Comparison of ENCODE assay signal across 8 mouse cellular contexts in genomic region chr5:137776408-137776918, GRCm38 (mm10). TPM values are rescaled to one million over a fixed set of nuclear protein-coding genes. Genes with fewer than 3 reads are reported as not detected.
DNase-seq lines count a peak whose midpoint lies in the region; ATAC-seq and TF ChIP-seq lines count a peak whose summit lies in the region.

No protein-coding gene starts in this region.

- no peak for DNase-seq in heart, postnatal 4 days
- DNase-seq in R1 (ENCODE audit: low read depth, low spot score), result peak; percentile 90
- DNase-seq in kidney, adult 2 months, result peak; percentile 76
- no peak for DNase-seq in hindbrain, embryonic 11.5 days (ENCODE audit: low spot score)
- DNase-seq in frontal cortex, postnatal 14 days (ENCODE audit: low spot score in 2 of 2), result no peak
- no peak for DNase-seq in hindbrain, embryonic 14.5 days (ENCODE audit: low spot score)

- no peak for ATAC-seq in heart, embryonic 14.5 days (ENCODE audit: insufficient number of reproducible peaks, insufficient read depth, low FRiP score, low read depth)
- peak; percentile 46 for ATAC-seq in megakaryocyte progenitor cell, adult 5-6 weeks (replicated peaks; ENCODE audit: poor library complexity)
- ATAC-seq in hindbrain, embryonic 11.5 days (ENCODE audit: low FRiP score), result no peak
- ATAC-seq in hindbrain, embryonic 14.5 days (ENCODE audit: low FRiP score), result no peak

- H3K4me1 ChIP-seq in heart, embryonic 14.5 days (ENCODE audit: control insufficient read depth in 2 of 2, insufficient read depth in 2 of 2, low read length in 2 of 2), result peaks cover 4 to 25% of the 10 kb centered on the region in 2 experiments; a peak in 3 of 4 replicates
- peaks cover 7% of the 10 kb centered on the region; the same call in 1 of the 2 replicates for H3K4me1 ChIP-seq in kidney, adult 2 months (ENCODE audit: control insufficient read depth, insufficient read depth, low read length)
- peaks cover 2% of the 10 kb centered on the region; the same call in 1 of the 2 replicates for H3K4me1 ChIP-seq in hindbrain, embryonic 11.5 days (replicated peaks; ENCODE audit: control insufficient read depth, insufficient read depth, low read length)
- peaks cover 17% of the 10 kb centered on the region for H3K4me1 ChIP-seq in hindbrain, embryonic 14.5 days (replicated peaks; ENCODE audit: control insufficient read depth, insufficient read depth, low read length)

- 31% methylated on average over 5 of the region's 5 CpGs for WGBS in heart, embryonic 14.5 days
- 15% methylated on average over 5 of the region's 5 CpGs for WGBS in kidney, adult 2 months
- WGBS in hindbrain, embryonic 11.5 days, result 58% methylated on average over 5 of the region's 5 CpGs
- WGBS in hindbrain, embryonic 14.5 days, result 55% methylated on average over 5 of the region's 5 CpGs

- H3K4me2 ChIP-seq in heart, embryonic 14.5 days (ENCODE audit: low read length), result peak overlapping the region; percentile 35
- no peak overlapping the region for H3K4me2 ChIP-seq in hindbrain, embryonic 11.5 days (replicated peaks; ENCODE audit: low read depth, low read length)
- no peak overlapping the region for H3K4me2 ChIP-seq in hindbrain, embryonic 14.5 days (replicated peaks)

- no peaks in the 10 kb centered on the region for H3K9me3 ChIP-seq in heart, embryonic 14.5 days (ENCODE audit: control insufficient read depth, low read length)
- H3K9me3 ChIP-seq in hindbrain, embryonic 11.5 days (ENCODE audit: control insufficient read depth, low read length), result no peaks in the 10 kb centered on the region
- no peaks in the 10 kb centered on the region for H3K9me3 ChIP-seq in hindbrain, embryonic 14.5 days (ENCODE audit: control insufficient read depth, low read length)

- no peak overlapping the region for H3K4me3 ChIP-seq in heart, embryonic 14.5 days (ENCODE audit: control insufficient read depth in 1 of 2, insufficient read depth in 1 of 2, low read depth in 1 of 2, low read length in 2 of 2)
- no peak overlapping the region for H3K4me3 ChIP-seq in kidney, adult 2 months (ENCODE audit: insufficient read depth, low read depth, low read length)
- no peak overlapping the region for H3K4me3 ChIP-seq in hindbrain, embryonic 11.5 days (ENCODE audit: low read depth, low read length)
- H3K4me3 ChIP-seq in hindbrain, embryonic 14.5 days (replicated peaks; ENCODE audit: low read length), result no peak overlapping the region

- peak overlapping the region; percentile 38 to 68 for H3K27ac ChIP-seq in heart, embryonic 14.5 days (replicated peaks in 1 of 2; ENCODE audit: control insufficient read depth in 1 of 2, insufficient read depth in 1 of 2, low read depth in 2 of 2, low read length in 2 of 2)
- peak overlapping the region; percentile 6; the same call in 1 of the 2 replicates for H3K27ac ChIP-seq in kidney, adult 2 months (ENCODE audit: insufficient read depth, low read depth, low read length)
- H3K27ac ChIP-seq in hindbrain, embryonic 11.5 days (ENCODE audit: low read depth, low read length), result no peak overlapping the region
- H3K27ac ChIP-seq in hindbrain, embryonic 14.5 days, result no peak overlapping the region

- peaks cover 14% of the 10 kb centered on the region for H3K36me3 ChIP-seq in heart, embryonic 14.5 days (ENCODE audit: control insufficient read depth, insufficient read depth, low read length)
- H3K36me3 ChIP-seq in kidney, adult 2 months (ENCODE audit: control insufficient read depth, insufficient read depth, low read length), result no peaks in the 10 kb centered on the region
- 0 out of 2 replicates have a peak, but pooled peaks cover 3% of the 10 kb centered on the region for H3K36me3 ChIP-seq in hindbrain, embryonic 11.5 days (ENCODE audit: control insufficient read depth, insufficient read depth, low read length)
- H3K36me3 ChIP-seq in hindbrain, embryonic 14.5 days (replicated peaks; ENCODE audit: control insufficient read depth, insufficient read depth), result peaks cover 14% of the 10 kb centered on the region

- 0 out of 2 replicates have a peak overlapping the region, but pooled peaks have one; percentile 18 for H3K9ac ChIP-seq in heart, embryonic 14.5 days (ENCODE audit: low read length)
- H3K9ac ChIP-seq in hindbrain, embryonic 11.5 days (ENCODE audit: low read depth, low read length), result no peak overlapping the region
- no peak overlapping the region for H3K9ac ChIP-seq in hindbrain, embryonic 14.5 days

- no peak for TF ChIP-seq POLR2A in kidney, adult 2 months (IDR thresholded peaks at IDR 0.05; ENCODE audit: low read depth, low read length)

- no peaks in the 10 kb centered on the region for H3K27me3 ChIP-seq in heart, embryonic 14.5 days (ENCODE audit: control insufficient read depth, insufficient read depth, low read length)
- no peaks in the 10 kb centered on the region for H3K27me3 ChIP-seq in kidney, adult 2 months (replicated peaks; ENCODE audit: control insufficient read depth, insufficient read depth, low read length)
- no peaks in the 10 kb centered on the region for H3K27me3 ChIP-seq in hindbrain, embryonic 11.5 days (ENCODE audit: control insufficient read depth, insufficient read depth, low read length)
- no peaks in the 10 kb centered on the region for H3K27me3 ChIP-seq in hindbrain, embryonic 14.5 days (ENCODE audit: control insufficient read depth, insufficient read depth, low read length)

- no peak for TF ChIP-seq CTCF in kidney, adult 2 months (conservative IDR thresholded peaks at IDR 0.05; ENCODE audit: insufficient read depth, insufficient read length, low read depth, low read length)

RNA-seq across cellular contexts. Expression of gene Ppp1r35, which starts 2.2 kb away (rescaled TPM):
- 29.8 and 36.7 TPM in 2 replicates for polyA plus RNA-seq in heart, embryonic 14.5 days (2014; fragmentation: Nextera tagmentation; extraction: Ambion mirVana)
- total RNA-seq in heart, postnatal 4 days (2021), result 10 to 100 TPM; 16.5 to 17.1 TPM
- polyA plus RNA-seq in kidney, adult 2 months (2012; rRNA removed), result 30.6 and 36.6 TPM in 2 replicates
- total RNA-seq in megakaryocyte progenitor cell, adult 5-6 weeks (2015), result 64.5 and 77.4 TPM in 2 replicates
- 38.4 and 38.6 TPM in 2 replicates for total RNA-seq in megakaryocyte progenitor cell, adult 5-6 weeks (2017)
- polyA plus RNA-seq in hindbrain, embryonic 11.5 days (2014; fragmentation: Nextera tagmentation; extraction: Ambion mirVana), result 64.9 and 78.4 TPM in 2 replicates
- polyA plus RNA-seq in hindbrain, embryonic 14.5 days (2014; fragmentation: Nextera tagmentation; extraction: Ambion mirVana), result 51.1 and 58.7 TPM in 2 replicates

RNA-seq across cellular contexts. Expression of gene Mepce, which starts 11.0 kb away (rescaled TPM):
- polyA plus RNA-seq in heart, embryonic 14.5 days (2014; fragmentation: Nextera tagmentation; extraction: Ambion mirVana), result 7.9 and 9.2 TPM in 2 replicates
- 10 to 100 TPM; 29.0 to 40.3 TPM for total RNA-seq in heart, postnatal 4 days (2021)
- polyA plus RNA-seq in kidney, adult 2 months (2012; rRNA removed), result 41.0 and 42.9 TPM in 2 replicates
- 34.6 and 37.4 TPM in 2 replicates for total RNA-seq in megakaryocyte progenitor cell, adult 5-6 weeks (2015)
- 13.8 and 16.7 TPM in 2 replicates for total RNA-seq in megakaryocyte progenitor cell, adult 5-6 weeks (2017)
- polyA plus RNA-seq in hindbrain, embryonic 11.5 days (2014; fragmentation: Nextera tagmentation; extraction: Ambion mirVana), result 9.9 and 14.9 TPM in 2 replicates
- polyA plus RNA-seq in hindbrain, embryonic 14.5 days (2014; fragmentation: Nextera tagmentation; extraction: Ambion mirVana), result 11.0 and 11.7 TPM in 2 replicates

RNA-seq across cellular contexts. Expression of gene Zcwpw1, which starts 11.1 kb away (rescaled TPM):
- polyA plus RNA-seq in heart, embryonic 14.5 days (2014; fragmentation: Nextera tagmentation; extraction: Ambion mirVana), result 7.3 and 7.6 TPM in 2 replicates
- total RNA-seq in heart, postnatal 4 days (2021), result 1 to 10 TPM; 2.4 to 3.2 TPM
- 1.6 and 2.5 TPM in 2 replicates for polyA plus RNA-seq in kidney, adult 2 months (2012; rRNA removed)
- total RNA-seq in megakaryocyte progenitor cell, adult 5-6 weeks (2015), result 6.2 and 9.1 TPM in 2 replicates
- total RNA-seq in megakaryocyte progenitor cell, adult 5-6 weeks (2017), result 10.5 and 11.8 TPM in 2 replicates
- 13.5 and 17.2 TPM in 2 replicates for polyA plus RNA-seq in hindbrain, embryonic 11.5 days (2014; fragmentation: Nextera tagmentation; extraction: Ambion mirVana)
- polyA plus RNA-seq in hindbrain, embryonic 14.5 days (2014; fragmentation: Nextera tagmentation; extraction: Ambion mirVana), result 7.9 and 8.3 TPM in 2 replicates

RNA-seq across cellular contexts. Expression of gene Tsc22d4, which starts 30.9 kb away (rescaled TPM):
- polyA plus RNA-seq in heart, embryonic 14.5 days (2014; fragmentation: Nextera tagmentation; extraction: Ambion mirVana), result 144 and 147 TPM in 2 replicates
- 100 to 1,000 TPM; 230 to 231 TPM for total RNA-seq in heart, postnatal 4 days (2021)
- 71.2 and 78.4 TPM in 2 replicates for polyA plus RNA-seq in kidney, adult 2 months (2012; rRNA removed)
- 39.6 and 58.5 TPM in 2 replicates for total RNA-seq in megakaryocyte progenitor cell, adult 5-6 weeks (2015)
- total RNA-seq in megakaryocyte progenitor cell, adult 5-6 weeks (2017), result 92.1 and 96.5 TPM in 2 replicates
- 56.4 and 64.0 TPM in 2 replicates for polyA plus RNA-seq in hindbrain, embryonic 11.5 days (2014; fragmentation: Nextera tagmentation; extraction: Ambion mirVana)
- polyA plus RNA-seq in hindbrain, embryonic 14.5 days (2014; fragmentation: Nextera tagmentation; extraction: Ambion mirVana), result 67.6 and 72.8 TPM in 2 replicates

RNA-seq across cellular contexts. Expression of gene Nyap1, which starts 35.1 kb away (rescaled TPM):
- 0.57 and 1.00 TPM in 2 replicates for polyA plus RNA-seq in heart, embryonic 14.5 days (2014; fragmentation: Nextera tagmentation; extraction: Ambion mirVana)
- total RNA-seq in heart, postnatal 4 days (2021), result 1 to 10 TPM; 3.1 to 3.3 TPM
- polyA plus RNA-seq in kidney, adult 2 months (2012; rRNA removed), result 3.1 and 4.1 TPM in 2 replicates
- total RNA-seq in megakaryocyte progenitor cell, adult 5-6 weeks (2015), result 0.02 and 0.05 TPM in 2 replicates
- 0.07 and 0.17 TPM in 2 replicates for total RNA-seq in megakaryocyte progenitor cell, adult 5-6 weeks (2017)
- 2.9 and 5.3 TPM in 2 replicates for polyA plus RNA-seq in hindbrain, embryonic 11.5 days (2014; fragmentation: Nextera tagmentation; extraction: Ambion mirVana)
- polyA plus RNA-seq in hindbrain, embryonic 14.5 days (2014; fragmentation: Nextera tagmentation; extraction: Ambion mirVana), result 14.2 and 18.8 TPM in 2 replicates

Comparison
In these comparisons a context has a peak if more than half of its experiments do, and no peak if none do; other contexts are left out.
1. H3K27ac ChIP-seq: peak in heart, embryonic 14.5 days (2 of 2) and kidney, adult 2 months (single experiment); none in hindbrain, embryonic 11.5 days (single experiment) and hindbrain, embryonic 14.5 days (single experiment).
2. DNase-seq: peak in R1 (single experiment) and kidney, adult 2 months (single experiment); none in heart, postnatal 4 days (single experiment), hindbrain, embryonic 11.5 days (single experiment), frontal cortex, postnatal 14 days (0 of 2) and hindbrain, embryonic 14.5 days (single experiment).